Mouse (Mus musculus) inflammation-experienced regulatory T-cells, adult 6 months (primary cell): ENCODE measurements at regions not wholly inside any gene's neighbourhood (a gene's known extent, or its start where the extent isn't known, plus 50 kb on each side); places are given as distances from the start of the nearest gene placed in this dataset.

ENCODE experiments used
- ATAC-seq: one replicate; pipeline ENCODE4 v1.8.0; 2017

DNA sequence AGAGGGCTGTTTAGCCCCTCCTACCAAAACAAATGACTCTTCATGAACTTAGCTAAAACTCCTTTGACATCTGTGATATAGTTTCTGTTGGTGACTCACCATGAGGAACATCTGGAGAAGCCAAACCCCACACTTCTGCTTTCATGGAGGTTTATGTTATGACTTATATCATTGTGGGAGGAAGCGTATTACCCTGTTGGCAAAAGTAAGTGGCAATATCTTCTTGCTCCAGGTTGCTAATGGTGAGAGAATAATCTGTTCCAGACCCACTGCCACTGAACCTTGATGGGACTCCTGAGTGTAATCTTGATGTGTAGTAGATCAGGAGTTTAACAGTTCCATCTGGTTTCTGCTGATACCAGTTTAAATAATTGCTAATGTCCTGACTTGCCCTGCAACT, 1096.2 kb upstream of the Tacstd2 start:
- ATAC-seq: no peak

DNA sequence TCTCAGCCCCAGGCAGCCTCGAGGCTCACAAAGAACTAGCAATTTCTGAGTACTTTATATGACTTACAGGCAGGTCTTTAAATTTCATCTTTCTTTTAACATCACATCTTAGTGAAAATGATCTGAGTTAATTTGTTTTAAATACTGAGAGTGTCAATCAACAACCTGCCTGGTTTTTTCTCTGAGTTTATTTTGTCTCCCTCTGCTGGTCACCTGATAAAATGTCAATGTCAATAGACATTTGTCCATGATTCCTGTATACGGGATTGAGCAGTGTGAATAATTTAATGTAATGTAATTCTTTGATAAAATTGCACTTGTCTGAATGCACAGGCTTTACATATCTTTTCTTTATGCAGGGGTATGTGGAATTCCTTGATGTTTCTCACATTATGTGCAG, 1070.4 kb upstream of the Tacstd2 start:
- ATAC-seq: no peak
